Mouse (Mus musculus): ENCODE data around the gene P4ha1.

DNA sequence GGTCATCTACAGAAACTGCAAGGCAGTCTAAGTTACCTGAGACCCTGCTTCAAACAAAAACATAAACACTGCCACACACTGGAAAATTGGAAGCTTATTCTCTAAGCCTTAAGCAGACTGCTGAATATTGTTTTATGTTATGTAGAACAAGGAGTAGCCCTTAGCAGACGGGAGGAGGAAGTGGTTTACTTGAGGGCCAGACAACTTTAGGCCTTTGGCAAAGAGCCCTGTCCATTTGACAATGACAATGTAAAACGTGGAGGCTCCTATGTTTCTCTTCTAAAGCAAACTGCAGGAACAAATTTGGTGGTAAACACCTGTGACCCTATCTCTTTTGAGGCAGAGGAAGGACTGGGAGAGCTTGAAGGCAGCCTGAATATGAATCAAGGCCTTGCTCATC, 13.0 kb upstream of the P4ha1 start:
- no peak for TF ChIP-seq POLR2A (IDR thresholded peaks at IDR 0.05; ENCODE audit: borderline replicate concordance, extremely low read depth, insufficient read depth, insufficient read length, poor library complexity, severe bottlenecking)
- TF ChIP-seq CTCF (IDR thresholded peaks at IDR 0.05; ENCODE audit: borderline replicate concordance, extremely low read depth, insufficient read depth, insufficient read length), result no peak
